Mouse (Mus musculus) limb, embryonic 14.5 days (tissue): ENCODE data around the gene Gm20388. TPM values are rescaled to one million over a fixed set of nuclear protein-coding genes. Genes with fewer than 3 reads are reported as not detected.

Source experiments
- ATAC-seq: fragments of 200-750 bp; cut with Nextera tagmentation; 2 replicates; pipeline ENCODE4 v1.8.0; 2017; ENCODE audit warnings: low read depth, moderate number of reproducible peaks, moderate TSS enrichment; ENCODE audit not compliant: low FRiP score
- DNase-seq: peaks from one replicate; pipeline ENCODE4 v3.0.0-alpha.2; 2015; ENCODE audit warnings: low spot score
- H3K27ac ChIP-seq: fragments of 300-500 bp; sonication (generic); replicated peaks from 2 replicates; pipeline ENCODE4 v1.5.1; 2014; ENCODE audit warnings: low read depth, mild to moderate bottlenecking, low read length, moderate library complexity, mixed read lengths
- H3K27me3 ChIP-seq: fragments of 300-500 bp; sonication (generic); 2 replicates; pipeline ENCODE4 v1.6.1; 2014; ENCODE audit warnings: low read length, mixed read lengths; ENCODE audit not compliant: control insufficient read depth, insufficient read depth
- H3K36me3 ChIP-seq: fragments of 300-500 bp; sonication (generic); 2 replicates; pipeline ENCODE4 v1.6.1; 2014; ENCODE audit warnings: mild to moderate bottlenecking, low read length, moderate library complexity, mixed read lengths; ENCODE audit not compliant: control insufficient read depth, insufficient read depth
- H3K4me1 ChIP-seq: fragments of 300-500 bp; sonication (generic); 2 replicates; pipeline ENCODE4 v1.6.1; 2014; ENCODE audit warnings: antibody characterized with exemption, low read length, mixed read lengths; ENCODE audit not compliant: control insufficient read depth, insufficient read depth
- H3K4me2 ChIP-seq: fragments of 300-500 bp; sonication (generic); replicated peaks from 2 replicates; pipeline ENCODE4 v1.6.1; 2014; ENCODE audit warnings: low read depth, mild to moderate bottlenecking, low read length, moderate library complexity; ENCODE audit not compliant: severe bottlenecking
- H3K4me3 ChIP-seq: fragments of 300-500 bp; sonication (generic); replicated peaks from 2 replicates; pipeline ENCODE4 v1.5.1; 2014; ENCODE audit warnings: low read length
- H3K9ac ChIP-seq: fragments of 300-500 bp; sonication (generic); 2 replicates; pipeline ENCODE4 v1.6.1; 2014; ENCODE audit warnings: mild to moderate bottlenecking, low read depth, low read length, moderate library complexity; ENCODE audit not compliant: severe bottlenecking
- H3K9me3 ChIP-seq: fragments of 300-500 bp; sonication (generic); 2 replicates; pipeline ENCODE4 v1.6.1; 2016; ENCODE audit warnings: low read length; ENCODE audit not compliant: control insufficient read depth
- POLR2A ChIP-seq: fragments of 200-500 bp; IDR thresholded peaks from 2 replicates; pipeline ENCODE4 v1.8.0; 2012; ENCODE audit warnings: inconsistent platforms, mild to moderate bottlenecking, moderate library complexity, borderline replicate concordance; ENCODE audit not compliant: insufficient read depth, insufficient read length; ENCODE audit errors: extremely low read depth
- WGBS: fragments of 180-500 bp; shearing (Covaris S2); extraction: QIAGEN DNeasy Blood & Tissue Kit; methylation state at CpG from one replicate; pipeline ENCODE4 v1.1.7; 2014; 5-methylcytosine and 5-hydroxymethylcytosine counted together
- polyA plus RNA-seq, 2 experiments: library from polyadenylated mRNA; depleted of rRNA in 1 of 2; stranded (reverse) in 1 of 2; unstranded in 1 of 2; fragments of >200 nt; fragmentation: Nextera tagmentation in 1 of 2; extraction: Ambion mirVana in 1 of 2; gene quantifications; 2 replicates each; pipeline versions ENCODE4 v1.2.1 to v1.2.3; 2012 to 2014

Gene Gm20388
- polyA plus RNA-seq, 2 experiments = 1.9 to 49.9 TPM

DNA sequence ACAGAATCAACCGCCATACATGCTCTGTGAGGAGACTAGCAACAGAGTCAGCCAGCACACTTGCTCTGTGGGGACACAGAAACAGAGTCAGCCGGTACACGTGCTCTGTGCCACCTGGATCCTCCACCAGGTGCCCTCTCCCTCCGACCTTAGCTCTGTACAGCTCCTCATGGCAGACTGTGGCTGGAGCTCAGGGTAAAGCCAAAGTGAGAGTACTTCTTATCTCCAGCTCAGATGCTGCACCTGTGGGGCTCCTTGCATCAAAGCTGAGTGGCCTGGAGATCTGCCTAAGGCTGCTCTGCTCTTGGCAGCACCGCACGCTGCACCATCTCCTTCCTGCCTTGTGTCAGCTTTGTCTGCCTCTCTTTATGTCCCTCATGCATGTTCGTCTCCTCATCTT, 4279.7 kb downstream of the Gm20388 start:
- no peak for TF ChIP-seq POLR2A
- Histone ChIP-seq H3K36me3 (no peaks in the 10 kb centered on the region), H3K9me3 (no peaks in the 10 kb centered on the region), H3K27ac (no peak overlapping the region), H3K27me3 (no peaks in the 10 kb centered on the region), H3K4me3 (no peak overlapping the region), H3K9ac (no peak overlapping the region), H3K4me2 (no peak overlapping the region), H3K4me1 (peaks cover 3% of the 10 kb centered on the region; the same call in 1 of the 2 replicates)
- ATAC-seq = no peak
- no peak for DNase-seq
- 83% methylated on average over 7 of the region's 7 CpGs for WGBS

DNA sequence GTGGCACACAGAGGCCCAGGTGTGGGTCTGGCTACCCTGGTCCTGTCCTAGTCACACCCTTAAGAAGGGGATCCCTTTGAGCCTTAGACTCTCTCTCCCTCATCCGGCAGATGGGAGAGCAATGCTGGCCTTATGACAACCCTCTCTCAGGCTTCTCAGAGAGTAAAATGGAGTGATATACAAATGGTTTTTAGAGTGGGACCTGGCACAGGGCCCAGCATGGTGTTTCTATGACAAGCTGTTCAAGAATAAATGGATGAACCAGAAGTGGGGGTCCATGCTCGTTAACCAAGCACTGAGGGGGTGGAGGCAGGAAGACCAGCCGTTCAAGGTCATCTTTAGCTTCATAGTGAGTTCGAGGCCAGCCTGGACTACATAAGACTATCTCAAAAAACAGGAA, 4281.6 kb downstream of the Gm20388 start:
- ATAC-seq = no peak

DNA sequence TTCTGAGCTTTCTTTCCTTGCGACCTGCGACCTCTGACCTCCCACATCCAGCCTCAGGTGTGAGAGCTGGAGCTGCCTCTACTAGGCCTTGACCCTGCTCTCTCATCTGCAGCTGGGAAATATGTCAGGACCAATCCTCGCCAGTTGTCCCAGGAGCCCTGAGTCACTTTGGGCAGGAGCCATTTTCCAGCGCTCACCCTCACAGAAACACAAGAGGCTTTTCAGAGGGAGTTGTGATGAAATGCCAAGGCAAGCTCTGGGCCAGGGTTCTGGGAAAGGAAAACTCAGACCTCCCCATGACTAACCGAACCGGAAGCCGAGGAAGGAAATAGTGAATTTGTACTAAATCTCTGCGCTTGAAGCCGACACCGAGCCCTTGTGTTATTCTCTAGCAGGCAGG, 4282.3 kb downstream of the Gm20388 start:
- 72% methylated on average over 10 of the region's 10 CpGs for WGBS
- Histone ChIP-seq H3K4me2 (no peak overlapping the region), H3K36me3 (no peaks in the 10 kb centered on the region), H3K9me3 (no peaks in the 10 kb centered on the region), H3K4me3 (no peak overlapping the region), H3K9ac (no peak overlapping the region), H3K4me1 (peaks cover 17% of the 10 kb centered on the region), H3K27ac (no peak overlapping the region; the same call in 1 of the 2 replicates), H3K27me3 (no peaks in the 10 kb centered on the region)
- TF ChIP-seq POLR2A = no peak
- peak; percentile 12 for DNase-seq
- ATAC-seq = no peak

More for the DNA sequence above, 4281.6 kb downstream of the Gm20388 start:
- Histone ChIP-seq H3K4me1 (peaks cover 17% of the 10 kb centered on the region), H3K4me3 (no peak overlapping the region), H3K36me3 (no peaks in the 10 kb centered on the region), H3K9me3 (no peaks in the 10 kb centered on the region), H3K27me3 (no peaks in the 10 kb centered on the region), H3K4me2 (no peak overlapping the region), H3K9ac (no peak overlapping the region), H3K27ac (no peak overlapping the region)
- no peak for DNase-seq
- WGBS = 82% methylated on average over 4 of the region's 4 CpGs
- TF ChIP-seq POLR2A = no peak

DNA sequence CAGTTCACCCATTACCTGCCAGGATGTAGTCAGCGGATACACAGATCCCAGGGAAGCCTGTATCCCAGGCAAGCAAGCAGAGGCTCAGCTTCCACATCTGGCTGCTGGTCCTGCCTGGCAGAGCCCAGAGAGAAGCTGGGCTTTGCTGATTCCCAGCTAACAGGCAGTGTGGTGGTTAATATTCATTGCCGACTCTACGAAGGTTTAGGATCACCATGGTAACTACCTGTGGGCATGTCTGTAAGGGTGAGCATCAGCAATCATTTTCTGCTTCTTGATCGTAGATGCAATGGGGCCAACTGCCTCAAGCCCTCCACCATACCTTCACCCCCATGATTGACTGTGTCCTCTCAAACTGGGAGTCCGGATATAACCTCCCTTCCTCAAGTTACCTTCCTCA, 4283.4 kb downstream of the Gm20388 start:
- ATAC-seq = no peak
- 69% methylated on average over 5 of the region's 5 CpGs for WGBS
- Histone ChIP-seq H3K9me3 (no peaks in the 10 kb centered on the region), H3K27ac (no peak overlapping the region), H3K27me3 (no peaks in the 10 kb centered on the region), H3K4me1 (peaks cover 17% of the 10 kb centered on the region), H3K4me2 (no peak overlapping the region), H3K4me3 (no peak overlapping the region), H3K9ac (no peak overlapping the region), H3K36me3 (no peaks in the 10 kb centered on the region)
- TF ChIP-seq POLR2A = no peak
- DNase-seq = no peak

DNA sequence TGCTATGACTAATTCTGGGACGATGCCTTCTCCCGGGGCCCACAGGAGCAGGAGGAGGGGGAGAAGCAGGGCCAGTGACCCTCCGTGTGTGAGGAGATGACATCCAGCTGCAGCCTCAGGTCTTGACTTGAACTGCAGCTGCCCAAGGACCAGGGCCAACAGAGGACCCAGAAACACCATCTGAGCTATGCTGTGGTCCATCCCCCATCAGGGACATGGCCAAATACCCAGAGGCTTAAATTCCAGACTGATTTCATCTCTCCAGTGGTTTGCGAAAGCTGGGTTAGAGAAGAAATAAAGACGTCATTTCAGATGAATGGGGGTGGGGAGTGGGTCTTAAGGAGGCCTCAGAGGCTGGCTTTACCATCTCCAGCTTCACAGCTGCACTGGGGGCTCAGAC, 4285.6 kb downstream of the Gm20388 start:
- peak; percentile 19 for DNase-seq

DNA sequence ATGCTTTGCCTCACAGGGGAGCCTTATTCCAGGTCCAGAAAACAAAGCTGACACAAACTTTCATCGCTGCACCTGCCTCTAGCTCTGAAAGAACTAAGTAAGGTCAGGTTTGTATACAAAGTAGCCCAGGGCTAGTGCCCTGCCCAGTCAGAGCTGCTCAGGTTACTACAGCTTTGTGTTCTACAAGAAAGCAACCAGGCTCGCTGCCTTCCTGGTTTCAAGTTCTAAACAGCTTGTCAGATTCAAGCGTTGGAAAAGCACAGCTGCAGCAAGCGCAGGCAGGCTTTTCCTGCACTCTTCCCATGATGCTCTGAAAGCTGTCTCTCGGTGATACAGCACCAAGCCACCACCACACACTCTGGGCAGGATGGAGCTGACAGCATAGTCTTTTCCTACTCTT, 4286.2 kb downstream of the Gm20388 start:
- TF ChIP-seq POLR2A = no peak
- Histone ChIP-seq H3K27me3 (no peaks in the 10 kb centered on the region), H3K9ac (peak overlapping the region; percentile 26; the same call in 1 of the 2 replicates), H3K4me1 (peaks cover 17% of the 10 kb centered on the region), H3K9me3 (no peaks in the 10 kb centered on the region), H3K4me3 (no peak overlapping the region), H3K36me3 (no peaks in the 10 kb centered on the region), H3K27ac (peak overlapping the region; percentile 39; the same call in 1 of the 2 replicates), H3K4me2 (no peak overlapping the region)
- DNase-seq = no peak
- WGBS = 38% methylated on average over 5 of the region's 5 CpGs
- no peak for ATAC-seq

More for the DNA sequence above, 4285.6 kb downstream of the Gm20388 start:
- no peaks in the 10 kb centered on the region for H3K9me3 ChIP-seq
- peaks cover 17% of the 10 kb centered on the region for H3K4me1 ChIP-seq
- H3K4me2 ChIP-seq = no peak overlapping the region
- H3K36me3 ChIP-seq = no peaks in the 10 kb centered on the region
- no peak for TF ChIP-seq POLR2A
- no peaks in the 10 kb centered on the region for H3K27me3 ChIP-seq
- WGBS = 29% methylated on average over 5 of the region's 5 CpGs
- no peak overlapping the region for H3K4me3 ChIP-seq
- 0 out of 2 replicates have a peak overlapping the region, but pooled peaks have one; percentile 39 for H3K27ac ChIP-seq
- no peak overlapping the region for H3K9ac ChIP-seq
- ATAC-seq = peak; percentile 72; the same call in 1 of the 2 replicates
